Mouse (Mus musculus) gastrocnemius, postnatal 25 days (tissue): ENCODE data around the gene Pnrc1. TPM values are rescaled to one million over a fixed set of nuclear protein-coding genes. Genes with fewer than 3 reads are reported as not detected.
A peak's percentile ranks its signal among the peaks of the same experiment; 100 is the strongest.

Experiments
- DNase-seq: peaks from one replicate; pipeline ENCODE4 v3.0.0; 2022
- total RNA-seq, 2 experiments: library from RNA; stranded (reverse); gene quantifications; 1 replicate in 1 of 2; 2 replicates in 1 of 2; pipeline ENCODE4 v1.2.3; 2021

Gene Pnrc1
- total RNA-seq, 2 experiments from 2014 or later = 132 to 145 TPM

GRCm38 (mm10) chr4:33270386-33271314, 19.3 kb downstream of the Pnrc1 start:
- DNase-seq = no peak

GRCm38 (mm10) chr4:33264979-33265726, 24.8 kb downstream of the Pnrc1 start:
- DNase-seq = no peak

GRCm38 (mm10) chr4:33262897-33263296, 27.1 kb downstream of the Pnrc1 start:
- DNase-seq = no peak

GRCm38 (mm10) chr4:33261311-33261753, 28.6 kb downstream of the Pnrc1 start:
- peak; percentile 91 for DNase-seq

- no peak for DNase-seq
These were observed 29.7 kb downstream of the Pnrc1 start for GRCm38 (mm10) chr4:33260311-33260710.

- no peak for DNase-seq
These were observed 32.5 kb downstream of the Pnrc1 start for GRCm38 (mm10) chr4:33257263-33257964.

GRCm38 (mm10) chr4:33254706-33255105, 35.3 kb downstream of the Pnrc1 start:
- DNase-seq = no peak

- DNase-seq = no peak
These were observed 39.1 kb downstream of the Pnrc1 start for GRCm38 (mm10) chr4:33250867-33251266.

- DNase-seq = no peak
These were observed 40.2 kb downstream of the Pnrc1 start for GRCm38 (mm10) chr4:33249716-33250230.

- DNase-seq = no peak
These were observed 41.0 kb downstream of the Pnrc1 start for GRCm38 (mm10) chr4:33248915-33249314.

GRCm38 (mm10) chr4:33248062-33248889, 41.7 kb downstream of the Pnrc1 start:
- DNase-seq = peak; percentile 99

- peak; percentile 99 for DNase-seq
These were observed 42.4 kb downstream of the Pnrc1 start for GRCm38 (mm10) chr4:33247479-33248053.

GRCm38 (mm10) chr4:33245853-33246395, 44.0 kb downstream of the Pnrc1 start:
- DNase-seq = no peak

GRCm38 (mm10) chr4:33243921-33244320, 46.0 kb downstream of the Pnrc1 start:
- DNase-seq = peak; percentile 16

GRCm38 (mm10) chr4:33243016-33243758, 46.8 kb downstream of the Pnrc1 start:
- no peak for DNase-seq

- DNase-seq = no peak
These were observed 47.4 kb downstream of the Pnrc1 start for GRCm38 (mm10) chr4:33242536-33242935.

GRCm38 (mm10) chr4:33230881-33231280, 59.1 kb downstream of the Pnrc1 start:
- DNase-seq = no peak

GRCm38 (mm10) chr4:33229639-33230038, 60.3 kb downstream of the Pnrc1 start:
- DNase-seq = no peak

- DNase-seq = no peak
These were observed 62.8 kb downstream of the Pnrc1 start for GRCm38 (mm10) chr4:33227164-33227563.
